In the genomic region with DNA sequence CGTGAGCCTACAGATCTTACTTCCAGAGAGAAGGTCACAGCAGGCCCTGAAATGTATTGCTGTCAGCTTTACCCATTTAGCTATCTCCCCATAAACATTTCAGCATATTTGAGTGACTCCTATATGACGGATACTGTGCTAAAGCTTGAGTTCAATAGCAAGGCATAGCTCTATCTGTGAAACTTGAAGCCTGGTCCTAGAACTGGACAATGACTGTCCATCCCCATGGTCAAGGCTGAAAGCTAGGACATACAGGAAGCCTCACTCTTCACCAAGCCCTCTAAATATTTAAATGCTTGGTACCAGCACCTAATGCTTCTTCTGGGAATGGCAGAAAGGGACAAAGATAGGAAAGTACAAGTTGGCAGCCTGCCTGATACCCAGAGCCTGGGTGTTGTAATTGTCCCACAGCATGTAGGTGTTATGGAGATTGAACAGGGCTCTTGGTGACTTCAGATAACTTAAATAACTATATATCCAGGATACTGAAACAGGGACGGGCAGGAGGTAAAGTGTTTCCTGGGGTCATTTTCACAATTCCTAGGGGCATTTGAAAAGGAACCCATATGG, we compare ENCODE assay signal across 34 mouse cellular contexts. TPM values are rescaled to one million over a fixed set of nuclear protein-coding genes. Genes with fewer than 3 reads are reported as not detected.
DNase-seq lines count a peak whose midpoint lies in the region; ATAC-seq and TF ChIP-seq lines count a peak whose summit lies in the region.
"Had no signal": no experiment of that assay in that cellular context is flagged by ENCODE, and none has a peak within 500 bp of the region (broad histone marks: within the 10 kb centered on the region; RNA-seq: fewer than 3 reads in every experiment).

No protein-coding gene starts in this region.

- no peak for TF ChIP-seq POLR2A in heart, adult 2 months (IDR thresholded peaks at IDR 0.05; ENCODE audit: insufficient read depth, low read depth, low read length)

- H3K79me2 ChIP-seq in heart, adult 2 months (replicated peaks; ENCODE audit: control insufficient read depth, insufficient read depth, low read length), result no peaks in the 10 kb centered on the region

- peak; percentile 84 for DNase-seq in heart, adult 11 months
- no peak for DNase-seq in heart, adult 9 months (ENCODE audit: low spot score in 2 of 2)
- DNase-seq in heart, adult 2 months, result no peak
- DNase-seq in heart, postnatal 10 days, result peak; percentile 12 to 37
- DNase-seq in frontal cortex, postnatal 10 days (ENCODE audit: low spot score in 2 of 2), result no peak
- DNase-seq: adrenal gland, adult 8-10 months; cerebellum, adult 8-10 months; cerebellum, postnatal 25 days; gastrocnemius, postnatal 36 days; kidney, adult 18-20 months; kidney, postnatal 25 days; lung, postnatal 14 days; right cerebral cortex, adult 18-20 months; spleen, adult 18-20 months; thymus, postnatal 25 days had no signal

- WGBS in heart, embryonic 14.5 days, result 39% methylated on average over 3 of the region's 3 CpGs
- WGBS in heart, adult 2 months, result 52% methylated on average over 3 of the region's 3 CpGs

- peak overlapping the region; percentile 70 to 83 for H3K27ac ChIP-seq in heart, embryonic 14.5 days (replicated peaks in 1 of 2; ENCODE audit: control insufficient read depth in 1 of 2, insufficient read depth in 1 of 2, low read depth in 2 of 2, low read length in 2 of 2)
- no peak overlapping the region for H3K27ac ChIP-seq in heart, adult 2 months
- peak overlapping the region; percentile 48 for H3K27ac ChIP-seq in brown adipose tissue, adult 24 weeks (replicated peaks; ENCODE audit: low read depth, low read length)
- H3K27ac ChIP-seq: embryonic facial prominence, embryonic 10.5 days; embryonic facial prominence, embryonic 15.5 days; forebrain, embryonic 12.5 days; hindbrain, embryonic 15.5 days; kidney, embryonic 15.5 days; left cerebral cortex, adult 2 months; limb, embryonic 12.5 days; liver, embryonic 15.5 days; midbrain, embryonic 12.5 days; neural tube, embryonic 12.5 days had no signal

- no peak overlapping the region for H3K9ac ChIP-seq in heart, embryonic 14.5 days (ENCODE audit: low read length)
- H3K9ac ChIP-seq in heart, adult 2 months (ENCODE audit: low read depth, low read length), result no peak overlapping the region
- H3K9ac ChIP-seq: embryonic facial prominence, embryonic 15.5 days; forebrain, embryonic 12.5 days; forebrain, postnatal 0 days; hindbrain, embryonic 15.5 days; kidney, embryonic 15.5 days; limb, embryonic 12.5 days; liver, embryonic 15.5 days; midbrain, embryonic 12.5 days; neural tube, embryonic 12.5 days had no signal

- TF ChIP-seq CTCF in heart, adult 2 months (IDR thresholded peaks at IDR 0.05), result no peak

- ATAC-seq in heart, embryonic 14.5 days (ENCODE audit: insufficient number of reproducible peaks, insufficient read depth, low FRiP score, low read depth), result peak; percentile 71; the same call in 1 of the 2 replicates
- ATAC-seq: inflammation-experienced regulatory T-cells, adult 6 months had no signal

- H3K4me3 ChIP-seq in heart, embryonic 14.5 days (ENCODE audit: control insufficient read depth in 1 of 2, insufficient read depth in 1 of 2, low read depth in 1 of 2, low read length in 2 of 2), result no peak overlapping the region
- no peak overlapping the region for H3K4me3 ChIP-seq in heart, adult 2 months
- no peak overlapping the region for H3K4me3 ChIP-seq in brown adipose tissue, adult 24 weeks (ENCODE audit: insufficient read depth, low read depth, low read length)
- H3K4me3 ChIP-seq: embryonic facial prominence, embryonic 10.5 days; embryonic facial prominence, embryonic 15.5 days; forebrain, embryonic 12.5 days; hindbrain, embryonic 15.5 days; kidney, embryonic 15.5 days; left cerebral cortex, adult 2 months; limb, embryonic 12.5 days; liver, embryonic 15.5 days; megakaryocyte, embryonic 14.5 days; midbrain, embryonic 12.5 days; myocyte; neural tube, embryonic 12.5 days had no signal

- H3K4me2 ChIP-seq in heart, embryonic 14.5 days (ENCODE audit: low read length), result no peak overlapping the region
- H3K4me2 ChIP-seq: embryonic facial prominence, embryonic 15.5 days; forebrain, embryonic 12.5 days; hindbrain, embryonic 15.5 days; kidney, embryonic 15.5 days; limb, embryonic 12.5 days; liver, embryonic 15.5 days; midbrain, embryonic 12.5 days; neural tube, embryonic 12.5 days had no signal

- intact Hi-C loops in heart, adult 2 months (cut with DNase I), result no loop called here
- intact Hi-C loops in heart, postnatal 10 days (cut with DNase I), result no loop called here

- peaks cover 6 to 11% of the 10 kb centered on the region in 2 experiments; a peak in 2 of 4 replicates for H3K4me1 ChIP-seq in heart, embryonic 14.5 days (ENCODE audit: control insufficient read depth in 2 of 2, insufficient read depth in 2 of 2, low read length in 2 of 2)
- H3K4me1 ChIP-seq in heart, adult 2 months (ENCODE audit: control insufficient read depth, insufficient read depth, low read length), result no peaks in the 10 kb centered on the region; the same call in 1 of the 2 replicates
- H3K4me1 ChIP-seq in brown adipose tissue, adult 24 weeks (ENCODE audit: control insufficient read depth, insufficient read depth, insufficient read length, low read length), result no peaks in the 10 kb centered on the region; the same call in 1 of the 2 replicates
- H3K4me1 ChIP-seq: embryonic facial prominence, embryonic 10.5 days; embryonic facial prominence, embryonic 15.5 days; forebrain, embryonic 12.5 days; hindbrain, embryonic 15.5 days; kidney, embryonic 15.5 days; limb, embryonic 12.5 days; liver, embryonic 15.5 days; megakaryocyte, embryonic 14.5 days; midbrain, embryonic 12.5 days; neural tube, embryonic 12.5 days had no signal

- no peaks in the 10 kb centered on the region for H3K27me3 ChIP-seq in heart, embryonic 14.5 days (ENCODE audit: control insufficient read depth, insufficient read depth, low read length)
- H3K27me3 ChIP-seq in heart, adult 2 months (ENCODE audit: control insufficient read depth, insufficient read depth, low read length), result no peaks in the 10 kb centered on the region
- H3K27me3 ChIP-seq: liver, embryonic 15.5 days had no signal

- no peak for TF ChIP-seq EP300 in heart, adult 2 months (IDR thresholded peaks at IDR 0.05; ENCODE audit: insufficient read depth, low read depth, low read length)

- no peaks in the 10 kb centered on the region for H3K9me3 ChIP-seq in heart, embryonic 14.5 days (ENCODE audit: control insufficient read depth, low read length)
- H3K9me3 ChIP-seq: embryonic facial prominence, embryonic 10.5 days; embryonic facial prominence, embryonic 15.5 days; forebrain, embryonic 12.5 days; G1E; hindbrain, embryonic 15.5 days; kidney, embryonic 15.5 days; limb, embryonic 12.5 days; liver, embryonic 15.5 days; megakaryocyte, embryonic 14.5 days; midbrain, embryonic 12.5 days; neural tube, embryonic 12.5 days had no signal

- no peaks in the 10 kb centered on the region for H3K36me3 ChIP-seq in heart, embryonic 14.5 days (ENCODE audit: control insufficient read depth, insufficient read depth, low read length)
- no peaks in the 10 kb centered on the region for H3K36me3 ChIP-seq in heart, adult 2 months (ENCODE audit: control insufficient read depth, insufficient read depth, low read length)
- H3K36me3 ChIP-seq: embryonic facial prominence, embryonic 10.5 days; embryonic facial prominence, embryonic 15.5 days; forebrain, embryonic 12.5 days; G1E; hindbrain, embryonic 15.5 days; kidney, embryonic 15.5 days; limb, embryonic 12.5 days; liver, embryonic 15.5 days; midbrain, embryonic 12.5 days; neural tube, embryonic 12.5 days had no signal

RNA-seq across cellular contexts. Expression of a gene that starts 51.9 kb away (rescaled TPM):
- polyA plus RNA-seq in heart, embryonic 14.5 days (2014; fragmentation: Nextera tagmentation; extraction: Ambion mirVana), result 0.05 TPM in 1 of 2 replicates, not detected in the other
- not detected for total RNA-seq in heart, adult 2 months (2021)
- polyA plus RNA-seq in heart, adult 2 months (2012; rRNA removed), result 0.06 TPM in 1 of 2 replicates, not detected in the other
- polyA plus RNA-seq in brown adipose tissue, adult 24 weeks (2012; ENCODE audit: insufficient read depth, insufficient read length, missing spikeins), result 0.75 and 0.79 TPM in 2 replicates
- not detected for total RNA-seq in heart, postnatal 10 days (2021)
- total RNA-seq: hematopoietic stem cell, adult 5-6 weeks; liver, adult 2 months had no signal
- polyA plus RNA-seq: G1E; inflammation-experienced regulatory T-cells, adult 6 months; liver, adult 2 months; liver, embryonic 15.5 days; myocyte had no signal

Comparison
In these comparisons a context has a peak if more than half of its experiments do, and no peak if none do; other contexts are left out.
1. DNase-seq: peak in heart, adult 11 months (single experiment) and heart, postnatal 10 days (2 of 2); none in heart, adult 9 months (0 of 2), heart, adult 2 months (0 of 2) and frontal cortex, postnatal 10 days (0 of 2).